Mouse (Mus musculus) midbrain, embryonic 11.5 days (tissue): Measurements from ENCODE around the gene Saxo1. TPM values are rescaled to one million over a fixed set of nuclear protein-coding genes. Genes with fewer than 3 reads are reported as not detected.

ENCODE experiments used
- ATAC-seq: fragments of 200-750 bp; cut with Nextera tagmentation; 2 replicates; pipeline ENCODE4 v1.8.0; 2017; ENCODE audit warnings: moderate TSS enrichment, moderate library complexity; ENCODE audit not compliant: low FRiP score
- DNase-seq: peaks from one replicate; pipeline ENCODE4 v3.0.0; 2015; ENCODE audit warnings: low spot score; ENCODE audit errors: missing footprints
- H3K27ac ChIP-seq: fragments of 300-500 bp; sonication (generic); 2 replicates; pipeline ENCODE4 v1.5.1; 2014; ENCODE audit warnings: low read depth, low read length
- H3K27me3 ChIP-seq: fragments of 300-500 bp; sonication (generic); 2 replicates; pipeline ENCODE4 v1.6.1; 2014; ENCODE audit warnings: mild to moderate bottlenecking, low read length, moderate library complexity, mixed read lengths; ENCODE audit not compliant: control insufficient read depth, insufficient read depth
- H3K36me3 ChIP-seq: fragments of 300-500 bp; sonication (generic); 2 replicates; pipeline ENCODE4 v1.6.1; 2014; ENCODE audit warnings: mild to moderate bottlenecking, low read length, moderate library complexity, mixed read lengths; ENCODE audit not compliant: control insufficient read depth, insufficient read depth
- H3K4me1 ChIP-seq: fragments of 300-500 bp; sonication (generic); 2 replicates; pipeline ENCODE4 v1.6.1; 2014; ENCODE audit warnings: low read length; ENCODE audit not compliant: control insufficient read depth, insufficient read depth
- H3K4me2 ChIP-seq: fragments of 300-500 bp; sonication (generic); 2 replicates; pipeline ENCODE4 v1.6.1; 2014; ENCODE audit warnings: mild to moderate bottlenecking, moderate library complexity
- H3K4me3 ChIP-seq: fragments of 300-500 bp; sonication (generic); 2 replicates; pipeline ENCODE4 v1.5.1; 2014; ENCODE audit warnings: low read depth, low read length
- H3K9ac ChIP-seq: fragments of 300-500 bp; sonication (generic); 2 replicates; pipeline ENCODE4 v1.6.1; 2014; ENCODE audit warnings: low read length
- H3K9me3 ChIP-seq: fragments of 300-500 bp; sonication (generic); 2 replicates; pipeline ENCODE4 v1.6.1; 2016; ENCODE audit warnings: low read length; ENCODE audit not compliant: control insufficient read depth
- WGBS: fragments of 180-500 bp; shearing (Covaris S2); extraction: QIAGEN DNeasy Blood & Tissue Kit; methylation state at CpG from one replicate; pipeline ENCODE4 v1.1.7; 2014; 5-methylcytosine and 5-hydroxymethylcytosine counted together
- polyA plus RNA-seq: library from polyadenylated mRNA; unstranded; fragments of >200 nt; fragmentation: Nextera tagmentation; extraction: Ambion mirVana; gene quantifications from 2 replicates; pipeline ENCODE4 v1.2.1, GENCODE M21; 2014

Saxo1 gene
- polyA plus RNA-seq, 1 experiment from 2014 or later, result not detected

DNA sequence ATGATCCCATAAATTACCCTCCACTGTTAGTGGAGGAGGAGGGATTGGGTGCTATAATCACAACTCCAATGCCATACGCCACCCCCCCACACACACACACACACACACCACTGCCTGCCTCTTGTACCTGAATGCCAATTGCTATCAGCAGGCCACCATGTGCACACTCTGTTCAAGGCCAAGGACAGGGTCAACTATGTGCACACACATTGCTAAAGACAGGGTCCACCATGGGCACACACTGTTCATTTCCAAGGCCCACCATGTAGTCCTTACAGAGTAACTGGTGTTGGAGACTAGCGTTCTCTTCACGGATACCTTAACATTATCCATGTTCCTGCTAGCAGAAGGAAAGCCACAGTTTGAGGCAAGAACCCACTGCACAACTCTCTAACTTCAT lies 2.9 kb upstream of the Saxo1 start:
- no peaks in the 10 kb centered on the region for H3K36me3 ChIP-seq
- ATAC-seq (no peak), DNase-seq (no peak)
- no peak overlapping the region for H3K4me3 ChIP-seq
- 94% methylated on average over 3 of the region's 3 CpGs for WGBS
- H3K9ac ChIP-seq, result no peak overlapping the region
- H3K4me2 ChIP-seq, result no peak overlapping the region
- H3K27me3 ChIP-seq, result no peaks in the 10 kb centered on the region
- no peaks in the 10 kb centered on the region for H3K4me1 ChIP-seq
- no peak overlapping the region for H3K27ac ChIP-seq
- H3K9me3 ChIP-seq, result no peaks in the 10 kb centered on the region

DNA sequence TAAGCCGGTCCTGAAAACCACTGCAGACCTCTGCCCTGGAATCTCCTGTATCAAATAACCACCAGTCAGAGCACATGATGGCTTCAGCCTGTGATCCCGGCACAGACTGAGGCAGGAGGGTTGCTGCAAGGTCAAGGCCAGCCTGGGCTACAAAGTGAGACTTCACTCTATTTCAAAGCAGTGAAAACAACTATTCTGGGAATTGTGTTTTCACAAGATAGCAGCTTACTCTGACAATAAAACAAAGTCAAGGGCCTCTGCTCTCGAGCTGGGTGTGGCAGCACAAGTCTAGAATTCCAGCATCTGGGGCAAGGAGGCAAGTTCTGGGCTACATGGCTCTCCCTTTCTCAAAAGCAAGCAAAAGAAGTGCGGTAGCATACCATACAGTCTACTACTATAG lies 878 bp upstream of the Saxo1 start:
- ATAC-seq (no peak), DNase-seq (peak; percentile 73)
- 72% methylated on average over 4 of the region's 4 CpGs for WGBS

DNA sequence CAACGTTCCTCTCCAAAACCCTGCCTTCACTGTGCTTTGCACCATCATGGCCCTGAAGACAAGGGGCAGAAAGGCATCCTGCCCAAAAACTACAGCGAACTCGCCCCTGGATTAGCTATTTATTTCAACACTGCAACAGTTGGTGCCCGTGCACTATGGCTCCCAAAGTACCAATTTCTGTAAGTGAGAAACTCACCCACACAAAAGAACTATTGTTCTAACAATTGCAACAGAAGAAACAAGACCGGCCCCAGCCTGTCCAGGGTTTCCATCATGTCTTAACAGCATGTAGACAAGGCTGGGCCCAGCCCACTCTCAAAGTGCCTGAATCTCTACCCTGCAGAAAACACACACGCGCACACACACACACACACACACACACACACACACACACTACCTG lies 757 bp downstream of the Saxo1 start:
- Histone ChIP-seq H3K36me3 (no peaks in the 10 kb centered on the region), H3K27ac (no peak overlapping the region), H3K9me3 (no peaks in the 10 kb centered on the region), H3K9ac (no peak overlapping the region), H3K4me2 (no peak overlapping the region), H3K27me3 (no peaks in the 10 kb centered on the region), H3K4me3 (no peak overlapping the region), H3K4me1 (no peaks in the 10 kb centered on the region)
- ATAC-seq (no peak), DNase-seq (peak; percentile 28)
- WGBS, result 71% methylated on average over 7 of the region's 7 CpGs

More for the DNA sequence above, 878 bp upstream of the Saxo1 start:
- no peaks in the 10 kb centered on the region for H3K9me3 ChIP-seq
- H3K4me3 ChIP-seq, result no peak overlapping the region
- no peaks in the 10 kb centered on the region for H3K4me1 ChIP-seq
- H3K4me2 ChIP-seq, result no peak overlapping the region
- no peaks in the 10 kb centered on the region for H3K27me3 ChIP-seq
- H3K36me3 ChIP-seq, result no peaks in the 10 kb centered on the region
- no peak overlapping the region for H3K27ac ChIP-seq
- H3K9ac ChIP-seq, result no peak overlapping the region

DNA sequence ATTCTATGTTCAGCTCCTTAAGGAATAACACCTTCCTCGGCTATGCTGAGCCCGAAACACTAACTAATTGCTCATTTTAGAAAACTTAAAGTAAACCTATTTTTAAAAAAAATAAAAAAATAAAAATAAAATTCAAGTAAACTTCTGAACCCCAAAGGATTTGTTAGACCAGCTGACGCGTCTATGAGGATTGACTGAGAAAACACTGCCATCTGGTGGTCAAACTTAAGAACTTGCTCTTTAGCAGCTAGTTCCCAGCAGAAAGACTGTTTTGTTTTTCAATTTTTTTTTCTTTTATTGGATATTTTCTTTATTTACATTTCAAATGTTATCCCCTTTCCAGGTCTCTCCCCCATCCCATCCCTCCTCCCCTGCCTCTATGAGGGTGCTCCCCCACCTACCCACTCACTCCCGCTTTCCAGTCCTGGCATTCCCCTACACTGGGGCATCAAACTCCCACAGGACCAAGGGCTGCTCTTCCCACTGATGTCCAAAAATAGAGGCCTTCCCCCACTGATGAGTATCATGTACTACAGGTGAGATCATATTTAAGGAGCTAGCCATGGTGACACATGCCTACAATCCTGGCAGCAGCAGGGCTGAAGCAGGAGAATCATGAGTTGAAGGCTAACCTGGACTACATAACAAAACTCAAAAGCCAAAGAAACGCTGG lies 3.0 kb downstream of the Saxo1 start:
- WGBS, result 30% methylated on average over 6 of the region's 6 CpGs
- Histone ChIP-seq H3K27me3 (no peaks in the 10 kb centered on the region), H3K4me2 (no peak overlapping the region), H3K27ac (no peak overlapping the region), H3K4me3 (no peak overlapping the region), H3K9ac (no peak overlapping the region), H3K4me1 (no peaks in the 10 kb centered on the region), H3K9me3 (no peaks in the 10 kb centered on the region), H3K36me3 (no peaks in the 10 kb centered on the region)
- ATAC-seq, result peak; percentile 72
- DNase-seq, result peak; percentile 83

DNA sequence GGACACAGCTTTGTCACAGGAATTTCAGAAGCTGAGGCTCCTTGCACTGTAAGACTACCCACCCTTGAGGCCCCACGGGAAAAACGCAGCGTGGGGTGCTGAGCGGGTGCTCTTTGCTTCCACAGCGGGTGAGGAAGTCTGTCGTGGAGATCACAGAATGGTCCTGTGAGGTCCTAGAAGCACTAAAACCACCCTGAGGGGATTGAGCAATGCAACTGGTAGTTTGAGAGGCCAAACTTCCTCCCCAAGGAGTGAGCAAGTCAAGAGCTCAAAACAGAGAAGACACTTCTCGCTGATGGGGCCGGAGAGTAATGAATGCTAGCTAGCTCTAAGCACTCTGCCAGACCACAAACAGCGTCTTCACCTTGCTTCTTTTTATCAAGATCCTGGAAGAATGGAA lies 9.8 kb downstream of the Saxo1 start:
- Histone ChIP-seq H3K4me3 (no peak overlapping the region), H3K27ac (no peak overlapping the region), H3K9ac (no peak overlapping the region), H3K4me2 (no peak overlapping the region), H3K36me3 (no peaks in the 10 kb centered on the region), H3K27me3 (no peaks in the 10 kb centered on the region), H3K4me1 (no peaks in the 10 kb centered on the region), H3K9me3 (no peaks in the 10 kb centered on the region)
- DNase-seq (peak; percentile 14), ATAC-seq (no peak)
- WGBS, result 84% methylated on average over 9 of the region's 9 CpGs

DNA sequence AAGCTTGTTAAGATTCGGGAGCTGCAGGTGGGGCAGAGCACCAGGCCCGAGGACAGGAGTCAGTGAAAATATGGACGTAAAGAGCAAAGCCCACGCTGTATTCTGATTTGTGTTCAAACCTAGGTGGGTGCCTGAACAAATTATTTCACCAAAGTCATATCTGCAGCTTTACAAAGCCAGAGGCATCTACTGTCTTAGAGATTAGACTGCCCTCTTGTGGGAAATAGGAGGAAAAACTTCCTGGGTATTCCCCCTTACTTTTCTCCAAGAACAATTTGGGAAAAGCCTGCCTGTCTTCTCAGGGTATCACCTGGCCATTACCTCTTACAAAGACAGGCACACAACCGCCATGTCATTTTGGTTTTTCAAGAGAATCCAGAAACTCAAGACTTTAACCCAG lies 12.5 kb downstream of the Saxo1 start:
- H3K4me1 ChIP-seq, result no peaks in the 10 kb centered on the region
- DNase-seq (peak; percentile 84), ATAC-seq (no peak)
- H3K4me2 ChIP-seq, result no peak overlapping the region
- H3K9ac ChIP-seq, result no peak overlapping the region
- no peaks in the 10 kb centered on the region for H3K27me3 ChIP-seq
- 69% methylated on average over 5 of the region's 5 CpGs for WGBS
- no peak overlapping the region for H3K4me3 ChIP-seq
- H3K36me3 ChIP-seq, result no peaks in the 10 kb centered on the region
- H3K27ac ChIP-seq, result no peak overlapping the region
- H3K9me3 ChIP-seq, result no peaks in the 10 kb centered on the region

DNA sequence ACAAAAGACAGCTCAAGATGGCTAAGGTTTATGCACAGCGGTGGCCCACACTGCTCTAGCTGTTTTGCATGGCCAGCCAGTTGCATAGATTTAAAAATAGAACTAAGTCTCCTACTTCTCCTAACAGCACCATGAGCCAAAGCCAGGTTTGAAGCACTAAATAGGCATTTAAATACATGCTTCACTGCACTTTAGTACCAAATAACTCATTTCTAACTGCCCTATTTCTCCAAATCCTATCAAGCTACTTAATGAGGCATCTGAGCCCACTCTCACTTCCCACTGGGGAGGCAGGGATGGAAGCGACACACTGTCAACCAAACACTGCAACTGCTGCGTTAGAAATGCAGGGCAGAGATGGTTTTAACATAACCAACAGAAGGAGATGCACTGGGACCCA lies 14.1 kb downstream of the Saxo1 start:
- Histone ChIP-seq H3K4me3 (no peak overlapping the region), H3K9me3 (no peaks in the 10 kb centered on the region), H3K4me2 (no peak overlapping the region), H3K9ac (no peak overlapping the region), H3K4me1 (no peaks in the 10 kb centered on the region), H3K27ac (no peak overlapping the region), H3K36me3 (no peaks in the 10 kb centered on the region), H3K27me3 (no peaks in the 10 kb centered on the region)
- DNase-seq, result peak; percentile 73
- no peak for ATAC-seq
- 81% methylated on average over 3 of the region's 3 CpGs for WGBS

DNA sequence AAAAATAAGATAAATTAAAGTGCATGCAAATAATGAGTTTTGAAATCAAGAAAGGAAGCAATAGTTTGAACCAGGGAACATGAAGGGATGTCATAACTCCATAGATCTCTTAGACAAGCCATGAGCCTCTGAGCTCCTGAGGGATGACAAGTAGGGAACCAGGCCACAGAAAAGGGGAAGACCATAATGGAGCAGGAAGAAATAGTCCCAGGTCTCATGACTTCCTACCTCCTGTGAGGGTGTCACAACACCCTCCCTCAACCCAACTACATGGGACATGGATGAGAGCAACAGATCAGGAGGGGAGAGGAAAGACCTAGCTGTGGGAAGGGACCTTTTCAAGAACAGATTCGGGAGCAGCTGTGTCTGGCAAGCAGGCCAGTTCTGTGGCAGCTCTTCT lies 16.6 kb downstream of the Saxo1 start:
- H3K27ac ChIP-seq, result no peak overlapping the region
- WGBS, result 91% methylated on average over 1 of the region's 1 CpGs
- H3K9me3 ChIP-seq, result no peaks in the 10 kb centered on the region
- ATAC-seq (no peak), DNase-seq (peak; percentile 28)
- H3K4me1 ChIP-seq, result no peaks in the 10 kb centered on the region
- H3K4me2 ChIP-seq, result no peak overlapping the region
- H3K4me3 ChIP-seq, result no peak overlapping the region
- H3K9ac ChIP-seq, result no peak overlapping the region
- H3K36me3 ChIP-seq, result no peaks in the 10 kb centered on the region
- H3K27me3 ChIP-seq, result no peaks in the 10 kb centered on the region

DNA sequence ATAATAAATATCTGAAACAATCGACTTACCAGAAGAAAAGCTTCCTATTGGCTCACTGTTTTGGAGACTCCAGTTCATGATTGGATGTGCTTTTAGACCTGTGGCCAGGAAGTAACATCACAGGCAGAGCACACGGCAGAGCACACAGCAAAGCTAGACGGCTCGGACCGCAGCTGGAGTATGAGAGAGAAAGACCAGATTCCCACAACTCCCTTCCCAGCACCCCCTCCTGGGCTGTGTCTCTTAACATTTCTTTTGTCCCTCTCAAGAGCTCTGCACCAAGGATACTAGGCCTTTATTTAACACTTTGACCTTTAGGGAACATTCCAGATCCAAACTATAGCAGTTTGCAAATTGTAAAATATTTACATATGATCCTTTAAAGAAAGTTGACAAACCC lies 19.2 kb downstream of the Saxo1 start:
- Histone ChIP-seq H3K4me2 (no peak overlapping the region), H3K9ac (no peak overlapping the region), H3K27ac (no peak overlapping the region), H3K36me3 (no peaks in the 10 kb centered on the region), H3K4me1 (no peaks in the 10 kb centered on the region), H3K9me3 (no peaks in the 10 kb centered on the region), H3K27me3 (no peaks in the 10 kb centered on the region), H3K4me3 (no peak overlapping the region)
- DNase-seq, result no peak
- no peak for ATAC-seq
- 91% methylated on average over 5 of the region's 5 CpGs for WGBS
